Mouse (Mus musculus) macrophage (primary cell): Measurements from ENCODE around the gene Fxyd5. TPM values are rescaled to one million over a fixed set of nuclear protein-coding genes. Genes with fewer than 3 reads are reported as not detected.
A peak's percentile ranks its signal among the peaks of the same experiment; 100 is the strongest.

ENCODE experiments used
- H3K27ac ChIP-seq: fragments of 350-480 bp; formaldehyde crosslinking; 2 replicates; pipeline ENCODE4 v1.9.0; 2021
- H3K36me3 ChIP-seq: fragments of 350-480 bp; formaldehyde crosslinking; 2 replicates; pipeline ENCODE4 v1.9.0; 2021; ENCODE audit errors: inconsistent target
- H3K4me3 ChIP-seq: fragments of 350-480 bp; formaldehyde crosslinking; 2 replicates; pipeline ENCODE4 v1.9.0; 2021; ENCODE audit errors: inconsistent target
- H3K79me2 ChIP-seq: fragments of 350-480 bp; formaldehyde crosslinking; 2 replicates; pipeline ENCODE4 v1.9.0; 2021; ENCODE audit errors: inconsistent target
- WGBS: methylation state at CpG from one replicate; pipeline ENCODE4 v1.1.7; 2026; ENCODE audit warnings: inconsistent platforms; ENCODE audit not compliant: missing documents; 5-methylcytosine and 5-hydroxymethylcytosine counted together
- polyA plus RNA-seq: library from polyadenylated mRNA; stranded (reverse); fragments of 250-400 nt; gene quantifications from 3 replicates; pipeline ENCODE4 v1.2.4, GENCODE M21; 2018; ENCODE audit warnings: inconsistent platforms

Gene Fxyd5
- polyA plus RNA-seq, 1 experiment from 2014 or later = 1,499 TPM

DNA sequence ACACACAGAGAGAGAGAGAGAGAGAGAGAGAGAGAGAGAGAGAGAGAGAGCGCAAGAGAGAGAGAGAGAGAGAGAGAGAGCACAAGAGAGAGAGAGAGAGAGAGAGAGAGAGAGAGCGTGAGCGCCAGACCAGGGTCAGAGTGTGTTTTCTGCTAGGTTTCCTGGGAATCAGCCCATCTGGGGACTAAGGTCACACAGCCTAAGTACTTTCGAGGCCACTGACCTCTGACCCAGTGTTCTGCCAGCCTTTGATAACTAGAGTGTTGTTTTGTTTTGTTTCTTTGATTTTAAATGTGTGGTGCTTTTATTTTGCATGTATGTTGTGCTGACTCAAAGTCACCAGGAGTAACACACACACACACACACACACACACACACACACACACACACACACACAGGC lies 13.6 kb upstream of the Fxyd5 start:
- Histone ChIP-seq H3K4me3 (no peak overlapping the region), H3K36me3 (no peaks in the 10 kb centered on the region), H3K27ac (no peak overlapping the region), H3K79me2 (no peaks in the 10 kb centered on the region)
- WGBS = no CpG with 5 or more reads among the region's 4 CpGs

DNA sequence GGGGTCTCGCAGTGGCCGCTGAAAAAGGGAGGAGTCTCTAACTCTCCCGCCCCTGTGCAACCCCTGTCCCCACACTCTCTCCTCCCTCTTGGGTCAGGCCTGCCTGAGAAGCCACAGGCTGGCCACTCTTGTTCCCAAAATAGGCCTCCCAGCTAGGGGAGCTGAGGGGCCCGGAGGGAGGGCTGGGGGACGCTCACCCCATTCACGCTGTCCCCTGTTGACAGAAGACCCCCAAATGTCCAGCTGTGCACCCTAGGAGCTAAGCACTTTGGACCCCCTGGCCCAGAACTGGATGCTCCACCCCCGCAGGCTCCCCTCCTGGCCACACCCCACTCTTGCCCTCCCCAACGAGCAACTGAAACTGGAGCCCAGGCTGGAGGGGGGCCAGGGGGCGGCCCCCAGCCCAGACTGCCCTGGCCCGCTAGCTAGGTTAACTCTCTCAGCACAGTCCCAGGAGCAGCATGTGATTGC lies 13.1 kb upstream of the Fxyd5 start:
- 47% methylated on average over 6 of the region's 10 CpGs for WGBS
- no peaks in the 10 kb centered on the region for H3K79me2 ChIP-seq
- no peak overlapping the region for H3K27ac ChIP-seq
- no peak overlapping the region for H3K4me3 ChIP-seq
- no peaks in the 10 kb centered on the region for H3K36me3 ChIP-seq

DNA sequence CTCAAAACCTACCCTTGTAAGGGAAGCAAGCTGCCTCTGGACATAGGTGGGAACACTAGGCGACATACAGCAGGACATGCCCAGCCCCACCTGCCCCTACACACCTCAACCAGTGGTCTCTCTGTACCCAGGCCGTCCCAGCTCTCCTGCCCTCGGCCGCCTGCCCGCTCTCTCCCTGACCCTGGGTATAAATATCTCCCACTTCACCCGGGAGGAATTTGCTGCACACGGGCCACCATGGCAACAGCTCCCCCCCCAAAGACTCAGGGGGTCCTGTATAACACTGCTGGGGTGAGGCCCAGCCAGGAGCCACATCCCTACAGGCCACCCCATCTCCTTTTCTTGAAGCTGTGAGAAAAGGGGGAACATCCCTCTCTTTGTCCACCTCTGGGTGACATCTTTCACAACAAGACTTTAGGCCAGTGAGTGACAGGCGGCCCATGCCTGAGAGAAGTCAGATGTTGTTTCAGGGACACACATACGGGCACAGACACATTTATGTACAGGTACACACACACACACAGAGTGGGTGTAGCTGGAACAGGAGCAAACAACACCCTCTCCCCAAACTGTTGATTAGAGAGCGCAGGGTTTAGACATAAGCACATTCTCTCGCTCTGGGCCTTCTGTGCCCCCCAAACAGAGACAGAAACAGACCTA lies 12.5 kb upstream of the Fxyd5 start:
- H3K4me3 ChIP-seq = no peak overlapping the region
- H3K36me3 ChIP-seq = no peaks in the 10 kb centered on the region
- WGBS = 89% methylated on average over 11 of the region's 11 CpGs
- H3K79me2 ChIP-seq = no peaks in the 10 kb centered on the region
- no peak overlapping the region for H3K27ac ChIP-seq

DNA sequence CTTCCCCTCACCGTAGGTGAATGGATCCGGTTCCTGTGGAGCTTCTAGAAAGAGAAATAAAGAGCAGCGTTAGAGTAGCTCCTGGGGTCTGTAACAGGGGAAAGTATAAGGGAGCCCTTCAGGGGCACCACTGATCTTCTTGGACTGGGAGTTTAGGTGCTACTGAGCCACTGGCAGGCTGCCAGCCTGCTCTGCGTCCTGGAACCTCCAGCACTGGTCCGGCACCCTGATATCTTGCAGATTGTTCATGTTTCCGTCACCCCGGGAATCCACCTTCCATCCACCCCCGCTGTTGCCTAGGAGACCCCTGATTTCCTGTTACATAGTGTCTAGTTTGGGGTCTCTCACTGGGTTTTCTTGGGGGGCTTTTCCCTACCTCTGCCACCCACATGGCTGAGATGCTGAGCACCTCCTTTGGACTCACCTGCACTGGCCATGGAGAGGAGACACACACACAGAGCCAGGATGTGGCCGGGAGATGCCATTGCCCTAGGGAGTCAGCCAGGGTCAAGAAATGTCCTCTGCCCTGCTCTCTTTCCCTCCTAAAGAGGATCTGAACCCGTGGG lies 11.7 kb upstream of the Fxyd5 start:
- no peak overlapping the region for H3K4me3 ChIP-seq
- no peaks in the 10 kb centered on the region for H3K36me3 ChIP-seq
- H3K79me2 ChIP-seq = no peaks in the 10 kb centered on the region
- no peak overlapping the region for H3K27ac ChIP-seq
- WGBS = 82% methylated on average over 10 of the region's 10 CpGs

DNA sequence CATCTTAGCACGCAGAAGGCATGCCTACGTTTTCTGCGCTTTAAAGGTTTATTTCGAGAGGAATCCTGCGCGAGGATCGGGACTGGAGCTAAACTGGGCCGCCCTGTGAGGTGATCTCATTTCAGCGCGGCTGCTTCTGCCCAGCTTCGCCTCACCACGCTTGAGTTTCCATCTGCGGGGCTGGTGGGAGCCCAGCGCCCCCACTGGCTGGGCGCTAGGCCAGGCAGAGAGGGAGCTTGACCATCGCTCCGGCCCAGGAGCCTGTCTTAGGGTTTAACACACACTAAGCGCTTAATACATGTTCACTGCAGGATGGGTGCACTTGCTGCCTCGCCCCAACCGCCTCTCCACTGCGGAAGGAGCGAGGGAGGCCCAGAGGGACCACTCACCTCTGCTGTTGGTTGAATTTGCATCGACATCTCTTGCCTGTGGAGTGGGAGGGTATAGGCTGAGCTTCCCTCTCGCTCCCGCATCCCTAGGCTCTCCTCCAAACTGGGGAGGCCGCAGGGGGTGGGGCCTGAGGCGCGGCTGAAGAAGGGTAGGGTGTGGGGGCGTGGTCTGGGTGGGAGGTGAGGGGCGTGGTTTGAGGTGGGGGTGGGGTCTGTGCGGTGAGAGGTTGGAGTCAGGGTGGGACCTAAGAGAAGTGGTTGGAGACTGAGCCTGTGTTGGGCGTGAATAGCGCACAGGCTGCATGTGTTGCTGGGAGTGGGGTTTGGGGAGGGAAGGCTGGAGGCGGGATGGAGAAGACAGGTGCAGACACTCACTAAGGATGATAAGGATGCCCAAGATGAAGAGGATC lies 10.6 kb upstream of the Fxyd5 start:
- Histone ChIP-seq H3K4me3 (no peak overlapping the region), H3K27ac (no peak overlapping the region), H3K36me3 (no peaks in the 10 kb centered on the region), H3K79me2 (no peaks in the 10 kb centered on the region)
- 17% methylated on average over 34 of the region's 34 CpGs for WGBS

DNA sequence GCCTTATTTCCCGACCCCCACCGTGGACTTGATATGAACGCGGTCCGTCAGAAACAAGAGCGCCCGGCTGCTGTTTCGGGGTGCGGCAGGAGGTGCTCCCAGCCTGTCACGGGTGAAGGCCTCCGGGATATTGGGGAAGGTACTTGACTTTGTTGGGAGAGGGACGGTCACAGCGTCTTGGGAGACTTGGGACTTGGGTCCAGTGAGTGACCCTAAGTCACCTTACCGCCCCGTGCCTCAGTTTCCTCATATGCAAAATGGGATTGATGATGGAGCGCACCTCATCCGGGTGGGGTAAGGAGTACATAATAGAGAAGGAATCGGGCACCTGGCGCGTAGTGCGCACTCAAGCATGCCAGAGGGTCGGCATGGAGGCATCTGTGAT lies 10.0 kb upstream of the Fxyd5 start:
- H3K36me3 ChIP-seq = no peaks in the 10 kb centered on the region
- H3K79me2 ChIP-seq = no peaks in the 10 kb centered on the region
- H3K4me3 ChIP-seq = no peak overlapping the region
- WGBS = 9% methylated on average over 22 of the region's 22 CpGs
- H3K27ac ChIP-seq = no peak overlapping the region

DNA sequence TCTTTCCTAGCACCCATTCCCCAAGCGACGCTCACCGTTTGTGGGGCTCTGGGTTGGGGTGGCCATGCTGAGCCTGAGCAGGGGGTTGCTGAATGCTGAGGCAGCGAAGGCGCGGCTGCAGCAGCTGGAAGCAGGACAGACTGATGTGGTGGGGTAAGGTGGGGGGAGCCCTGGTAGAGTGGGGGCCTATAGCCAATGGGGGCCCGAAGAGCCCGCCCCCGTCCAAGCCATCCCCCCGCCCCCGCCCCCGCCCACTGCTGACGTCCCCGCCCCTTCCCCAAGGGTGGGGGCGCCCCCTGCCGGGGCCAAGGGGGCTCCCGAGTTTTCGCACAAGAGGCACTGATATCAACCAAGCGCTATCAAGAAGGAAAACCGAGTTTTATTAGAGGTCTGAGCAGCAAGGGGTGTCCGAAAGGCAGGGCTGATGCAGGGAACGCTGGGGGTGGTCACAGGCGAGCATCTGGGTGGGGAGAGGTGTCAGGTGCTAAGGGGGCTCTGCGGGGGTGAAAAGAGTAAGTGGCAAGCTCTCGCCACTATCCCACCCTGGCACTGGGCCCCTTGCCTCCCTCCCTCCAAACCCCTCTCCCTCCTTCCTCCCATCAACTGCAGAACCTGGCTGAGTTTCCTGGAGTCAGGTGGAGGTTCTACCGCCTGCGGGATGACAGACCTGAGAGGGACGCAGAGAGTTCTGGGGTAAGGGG lies 9.2 kb upstream of the Fxyd5 start, which contains the start of gene Fxyd7:
Gene Fxyd7 (minus strand): TSS at position 147 of the 701 bp plus-strand sequence.
- Histone ChIP-seq H3K27ac (no peak within 1 kb of the TSS), H3K36me3 (no peaks in the 10 kb centered on the region), H3K4me3 (no peak within 1 kb of the TSS), H3K79me2 (no peaks in the 10 kb centered on the region)
- 5% methylated on average over 26 of the region's 28 CpGs for WGBS

DNA sequence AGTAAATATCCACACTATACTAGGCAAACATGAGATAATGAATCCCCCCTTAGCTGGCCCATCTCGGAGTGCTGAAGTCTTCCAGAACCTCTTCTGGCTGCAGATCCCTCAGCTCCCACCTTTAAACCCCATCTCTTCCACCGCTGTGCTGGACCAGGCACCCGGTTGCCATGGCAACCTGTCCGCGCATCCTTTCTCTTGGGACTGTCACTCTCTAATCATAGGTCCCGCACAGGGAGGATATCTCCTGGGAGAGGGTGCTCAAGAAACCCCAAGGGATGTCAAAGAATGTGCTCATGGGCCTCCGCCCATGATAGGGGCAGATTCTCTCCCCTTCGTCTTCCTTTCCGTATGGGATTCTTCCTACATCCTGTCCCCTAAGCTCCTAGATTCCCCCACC lies 8.6 kb upstream of the Fxyd5 start:
- no peak overlapping the region for H3K27ac ChIP-seq
- no peaks in the 10 kb centered on the region for H3K79me2 ChIP-seq
- no peak overlapping the region for H3K4me3 ChIP-seq
- 14% methylated on average over 7 of the region's 9 CpGs for WGBS
- no peaks in the 10 kb centered on the region for H3K36me3 ChIP-seq

DNA sequence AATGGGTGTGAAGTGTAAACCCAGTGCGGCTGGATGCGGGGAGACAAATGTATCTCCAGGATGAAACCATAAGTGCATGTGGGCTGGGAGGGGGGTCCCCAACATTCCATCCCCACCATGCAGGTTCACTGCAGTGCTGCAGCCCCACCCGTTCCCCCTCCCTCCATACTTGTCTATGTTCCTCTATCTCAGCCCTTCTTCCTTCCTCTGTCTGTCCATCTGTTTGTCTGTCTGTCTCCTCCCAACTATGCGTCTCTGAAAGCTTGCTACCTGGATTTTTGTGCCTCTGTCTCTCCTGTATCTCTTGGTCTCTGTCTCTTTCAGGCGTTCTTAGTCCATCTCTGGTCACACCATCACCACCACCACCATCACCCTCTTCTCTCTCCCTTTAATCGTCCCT lies 8.2 kb upstream of the Fxyd5 start:
- Histone ChIP-seq H3K36me3 (no peaks in the 10 kb centered on the region), H3K4me3 (no peak overlapping the region), H3K27ac (no peak overlapping the region), H3K79me2 (no peaks in the 10 kb centered on the region)
- 12% methylated on average over 6 of the region's 6 CpGs for WGBS

DNA sequence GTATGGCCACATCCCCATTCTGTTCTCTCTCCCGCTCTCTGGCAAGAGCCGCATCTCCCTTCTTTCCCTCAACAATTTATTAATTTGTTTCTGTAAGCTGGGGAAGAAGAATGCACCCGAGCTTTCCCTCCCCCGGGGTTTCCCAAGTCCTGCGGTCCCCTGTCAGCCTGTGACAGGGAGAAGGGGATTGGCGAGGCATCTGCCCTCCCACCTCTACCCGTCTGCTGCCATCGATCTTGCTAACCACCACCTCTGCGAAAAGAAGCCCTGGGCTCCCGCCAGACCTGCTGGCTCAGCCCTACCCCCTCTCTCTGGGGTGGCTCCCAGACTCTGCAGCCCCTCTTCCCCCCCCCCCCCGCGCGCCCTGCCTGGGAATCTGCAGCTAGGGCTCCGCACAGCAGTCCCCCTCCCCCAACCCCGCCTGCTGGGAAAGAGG lies 7.6 kb upstream of the Fxyd5 start:
- Histone ChIP-seq H3K27ac (no peak overlapping the region), H3K79me2 (no peaks in the 10 kb centered on the region), H3K4me3 (no peak overlapping the region), H3K36me3 (no peaks in the 10 kb centered on the region)
- WGBS = 4% methylated on average over 11 of the region's 15 CpGs

DNA sequence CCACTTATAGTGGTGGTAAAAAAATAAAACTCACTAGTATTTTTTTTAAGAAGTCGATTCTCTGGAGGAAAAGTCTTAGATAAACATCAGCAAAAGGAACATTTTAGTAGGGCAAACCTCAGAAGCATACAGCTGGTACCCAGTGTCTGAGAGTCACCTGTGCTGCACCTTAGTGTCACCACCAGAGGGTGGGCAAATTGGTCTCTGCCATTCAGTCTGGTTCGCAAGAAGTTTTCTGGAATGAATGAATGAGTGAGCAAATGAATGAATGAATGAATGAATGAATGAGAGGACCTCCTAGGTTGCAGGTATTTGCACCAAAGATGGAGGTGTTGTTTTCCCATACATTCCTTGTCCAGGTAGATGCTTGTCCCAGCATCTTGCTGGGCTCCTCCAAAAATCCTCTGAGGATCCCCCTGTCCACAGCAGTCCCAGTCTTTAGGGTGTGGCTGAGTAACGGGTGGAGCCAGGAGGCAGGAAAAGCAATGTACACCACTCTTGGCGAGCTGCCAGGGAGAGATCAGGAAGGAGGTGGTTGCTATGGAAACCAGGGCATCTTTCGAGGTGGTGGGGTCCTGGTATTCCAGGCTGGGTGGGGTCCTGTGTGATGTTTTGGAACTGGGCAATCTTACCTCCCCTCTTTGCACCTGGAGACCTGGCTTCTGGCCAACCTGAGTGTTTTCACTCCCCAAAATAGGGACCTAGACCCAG lies 7.0 kb upstream of the Fxyd5 start:
- H3K36me3 ChIP-seq = no peaks in the 10 kb centered on the region
- no peaks in the 10 kb centered on the region for H3K79me2 ChIP-seq
- WGBS = 23% methylated on average over 5 of the region's 5 CpGs

DNA sequence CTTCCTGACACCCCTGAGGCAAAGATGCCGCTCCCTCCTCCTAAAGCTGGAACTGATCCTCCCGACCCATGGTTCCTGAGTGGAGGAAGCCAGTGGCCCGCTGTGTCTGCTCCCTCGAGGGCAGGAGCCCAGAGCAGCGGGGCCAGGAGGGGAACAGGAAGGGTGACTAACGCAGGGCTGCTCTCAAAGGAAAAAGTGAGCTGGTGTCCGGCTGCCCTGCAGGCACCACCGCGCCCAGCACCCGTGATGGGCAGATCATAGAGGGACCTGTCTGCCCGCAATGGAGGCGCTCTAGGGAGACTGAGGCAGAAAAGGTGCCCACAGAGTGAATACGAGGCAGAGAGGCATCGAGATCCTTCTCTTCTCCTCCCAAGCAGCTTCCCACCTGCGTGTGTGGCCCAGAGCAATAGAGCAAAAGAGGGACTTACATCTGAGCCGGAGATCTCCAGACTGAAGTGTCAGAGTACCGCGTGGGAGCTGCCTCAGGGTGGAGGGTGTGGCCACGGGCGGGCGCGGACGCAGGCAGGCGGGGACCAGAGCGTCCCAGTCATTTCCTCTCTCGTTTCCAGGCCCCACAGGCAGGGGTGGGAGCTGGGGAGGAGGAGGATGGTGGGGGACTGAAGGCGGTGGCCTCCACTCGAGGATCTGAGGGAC lies 492 bp downstream of the Fxyd5 start:
- H3K79me2 ChIP-seq = peaks cover 48% of the 10 kb centered on the region
- peak overlapping the region; percentile 83 for H3K4me3 ChIP-seq
- H3K27ac ChIP-seq = peak overlapping the region; percentile 90
- H3K36me3 ChIP-seq = peaks cover 10% of the 10 kb centered on the region; the same call in 1 of the 2 replicates
- WGBS = under 1% methylated on average over 28 of the region's 28 CpGs

More for the DNA sequence above, 7.0 kb upstream of the Fxyd5 start:
- Histone ChIP-seq H3K27ac (no peak overlapping the region), H3K4me3 (no peak overlapping the region)

DNA sequence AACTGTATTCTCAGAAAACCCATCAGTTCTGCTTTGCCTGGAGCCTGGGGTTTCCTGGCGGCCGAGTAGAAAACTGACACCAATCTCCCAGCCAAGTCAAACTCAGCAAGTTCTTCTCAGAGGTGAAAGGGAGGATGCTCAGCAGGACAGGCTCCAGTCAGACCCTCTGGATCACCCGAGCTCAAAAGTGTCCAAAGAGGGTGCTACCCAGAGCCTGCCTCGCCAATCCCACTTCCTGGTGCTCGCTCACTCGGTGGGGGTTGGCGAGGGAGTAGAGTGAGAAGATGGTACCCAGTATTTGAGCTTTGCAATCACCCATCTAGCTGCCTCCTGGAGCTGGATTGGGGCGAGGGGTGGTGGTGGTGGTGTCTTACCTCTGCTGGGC lies 1.3 kb downstream of the Fxyd5 start:
- Histone ChIP-seq H3K4me3 (peak overlapping the region; percentile 83), H3K79me2 (peaks cover 56% of the 10 kb centered on the region), H3K27ac (peak overlapping the region; percentile 90), H3K36me3 (peaks cover 11% of the 10 kb centered on the region; the same call in 1 of the 2 replicates)
- 10% methylated on average over 8 of the region's 8 CpGs for WGBS
